10 mouse cellular contexts compared by ENCODE assay signal in genomic region chr1:35935099-35935651, GRCm38 (mm10).
DNase-seq lines count a peak whose midpoint lies in the region; ATAC-seq and TF ChIP-seq lines count a peak whose summit lies in the region.
"Had no signal": no experiment of that assay in that cellular context is flagged by ENCODE, and none has a peak within 500 bp of the region (broad histone marks: within the 10 kb centered on the region; RNA-seq: fewer than 3 reads in every experiment).

No protein-coding gene starts in this region.

- H3K4me3 ChIP-seq in gastrocnemius, adult 2 months, result no peak overlapping the region
- no peak overlapping the region for H3K4me3 ChIP-seq in heart, postnatal 0 days (ENCODE audit: low read depth, low read length)
- peak overlapping the region; percentile 64 for H3K4me3 ChIP-seq in megakaryocyte, embryonic 14.5 days (replicated peaks)
- no peak overlapping the region for H3K4me3 ChIP-seq in hindbrain, embryonic 16.5 days (ENCODE audit: low read length)
- H3K4me3 ChIP-seq: erythroblast, embryonic 14.5 days; midbrain, embryonic 12.5 days had no signal

- no peaks in the 10 kb centered on the region for H3K9me3 ChIP-seq in heart, postnatal 0 days (replicated peaks; ENCODE audit: control insufficient read depth, low read length)
- peaks cover 4% of the 10 kb centered on the region; the same call in 1 of the 2 replicates for H3K9me3 ChIP-seq in megakaryocyte, embryonic 14.5 days
- H3K9me3 ChIP-seq in hindbrain, embryonic 16.5 days (ENCODE audit: control insufficient read depth, low read length), result no peaks in the 10 kb centered on the region
- H3K9me3 ChIP-seq: midbrain, embryonic 12.5 days had no signal

- 14% methylated on average over 7 of the region's 7 CpGs for WGBS in heart, postnatal 0 days
- WGBS in hindbrain, embryonic 16.5 days, result 56% methylated on average over 7 of the region's 7 CpGs

- no peak overlapping the region for H3K27ac ChIP-seq in gastrocnemius, adult 2 months
- H3K27ac ChIP-seq in heart, postnatal 0 days (ENCODE audit: low read depth), result peak overlapping the region; percentile 90
- no peak overlapping the region for H3K27ac ChIP-seq in hindbrain, embryonic 16.5 days (ENCODE audit: low read depth, low read length)
- H3K27ac ChIP-seq: midbrain, embryonic 12.5 days had no signal

- ATAC-seq in heart, postnatal 0 days (ENCODE audit: insufficient read depth, low read depth), result peak; percentile 78
- no peak for ATAC-seq in hindbrain, embryonic 16.5 days

- peaks cover 24% of the 10 kb centered on the region for H3K4me1 ChIP-seq in heart, postnatal 0 days (ENCODE audit: control insufficient read depth, insufficient read depth)
- peaks cover 93% of the 10 kb centered on the region for H3K4me1 ChIP-seq in megakaryocyte, embryonic 14.5 days
- H3K4me1 ChIP-seq in hindbrain, embryonic 16.5 days (ENCODE audit: control insufficient read depth, insufficient read depth, low read depth, low read length), result no peaks in the 10 kb centered on the region
- H3K4me1 ChIP-seq: midbrain, embryonic 12.5 days had no signal

- TF ChIP-seq EP300 in heart, postnatal 0 days (IDR thresholded peaks at IDR 0.05; ENCODE audit: low read depth), result peak; percentile 91

- no peak for TF ChIP-seq CTCF in gastrocnemius, adult 2 months (IDR thresholded peaks at IDR 0.05)
- no peak for TF ChIP-seq CTCF in heart, postnatal 0 days (IDR thresholded peaks at IDR 0.05; ENCODE audit: low read depth)

- no peaks in the 10 kb centered on the region for H3K27me3 ChIP-seq in heart, postnatal 0 days (ENCODE audit: control insufficient read depth, insufficient read depth, low read length)
- H3K27me3 ChIP-seq in megakaryocyte, embryonic 14.5 days (replicated peaks), result no peaks in the 10 kb centered on the region
- H3K27me3 ChIP-seq in hindbrain, embryonic 16.5 days (replicated peaks; ENCODE audit: control insufficient read depth, insufficient read depth, low read length), result no peaks in the 10 kb centered on the region
- H3K27me3 ChIP-seq: midbrain, embryonic 12.5 days had no signal

- H3K36me3 ChIP-seq in heart, postnatal 0 days (replicated peaks; ENCODE audit: control insufficient read depth, insufficient read depth, low read length), result no peaks in the 10 kb centered on the region
- H3K36me3 ChIP-seq in megakaryocyte, embryonic 14.5 days (replicated peaks; ENCODE audit: low read length), result peaks cover 13% of the 10 kb centered on the region
- no peaks in the 10 kb centered on the region for H3K36me3 ChIP-seq in hindbrain, embryonic 16.5 days (ENCODE audit: control insufficient read depth, insufficient read depth, low read length)
- H3K36me3 ChIP-seq: midbrain, embryonic 12.5 days had no signal

- H3K4me2 ChIP-seq in heart, postnatal 0 days (ENCODE audit: low read depth, low read length), result no peak overlapping the region
- H3K4me2 ChIP-seq in hindbrain, embryonic 16.5 days (ENCODE audit: low read length), result no peak overlapping the region
- H3K4me2 ChIP-seq: midbrain, embryonic 12.5 days had no signal

- DNase-seq in gastrocnemius, adult 2 months, result peak; percentile 42
- no peak for DNase-seq in gastrocnemius, postnatal 36 days
- peak; percentile 42 for DNase-seq in brain, embryonic 18.5 days (ENCODE audit: low read depth, low spot score)
- peak; percentile 93 for DNase-seq in heart, postnatal 0 days (ENCODE audit: low spot score)
- no peak for DNase-seq in ovary, postnatal 14 days (ENCODE audit: low spot score)
- no peak for DNase-seq in spleen, adult 12 weeks (ENCODE audit: low spot score)

- intact Hi-C loops in gastrocnemius, adult 2 months (cut with DNase I), result no loop called here
- intact Hi-C loops in gastrocnemius, postnatal 36 days (cut with DNase I), result no loop called here

- no peak overlapping the region for H3K9ac ChIP-seq in heart, postnatal 0 days (replicated peaks; ENCODE audit: low read depth, low read length)
- H3K9ac ChIP-seq in hindbrain, embryonic 16.5 days (ENCODE audit: low read depth, low read length), result no peak overlapping the region
- H3K9ac ChIP-seq: midbrain, embryonic 12.5 days had no signal

Comparison
In these comparisons a context has a peak if more than half of its experiments do, and no peak if none do; other contexts are left out.
1. DNase-seq: peak in gastrocnemius, adult 2 months (single experiment), brain, embryonic 18.5 days (single experiment) and heart, postnatal 0 days (single experiment); none in gastrocnemius, postnatal 36 days (0 of 2), ovary, postnatal 14 days (single experiment) and spleen, adult 12 weeks (single experiment).